Mouse (Mus musculus): ENCODE data around the gene Exoc3l. TPM values are rescaled to one million over a fixed set of nuclear protein-coding genes. Genes with fewer than 3 reads are reported as not detected.

The Exoc3l gene
- polyA plus RNA-seq, 1 experiment from 2014 or later: 3.7 TPM

GRCm38 (mm10) chr8:105330325-105330724 is 34.4 kb upstream of the Exoc3l start:
- WGBS: 93% methylated on average over 12 of the region's 12 CpGs
- DNase-seq (ENCODE audit: low spot score) (no peak), ATAC-seq (ENCODE audit: low FRiP score, low TSS enrichment) (no peak)
- TF ChIP-seq EP300 (optimal IDR thresholded peaks at IDR 0.05): no peak
- no peak for TF ChIP-seq CTCF (IDR thresholded peaks at IDR 0.05; ENCODE audit: low read depth)
- H3K4me1 ChIP-seq (replicated peaks; ENCODE audit: control insufficient read depth, insufficient read depth): peaks cover 11% of the 10 kb centered on the region
- no peaks in the 10 kb centered on the region for H3K27me3 ChIP-seq (ENCODE audit: control insufficient read depth, insufficient read depth, low read length)
- H3K27ac ChIP-seq (replicated peaks): no peak overlapping the region
- no peak overlapping the region for H3K9ac ChIP-seq (ENCODE audit: low read length)
- H3K4me2 ChIP-seq (replicated peaks; ENCODE audit: low read depth): no peak overlapping the region
- no peak overlapping the region for H3K4me3 ChIP-seq (ENCODE audit: low read depth, low read length)
- peaks cover 40% of the 10 kb centered on the region for H3K36me3 ChIP-seq (ENCODE audit: control insufficient read depth, insufficient read depth, low read length)
- H3K9me3 ChIP-seq (ENCODE audit: control insufficient read depth, low read length): no peaks in the 10 kb centered on the region

- Histone ChIP-seq H3K27ac (replicated peaks) (peak overlapping the region; percentile 82), H3K9ac (ENCODE audit: low read length) (peak overlapping the region; percentile 68), H3K4me3 (ENCODE audit: low read depth, low read length) (peak overlapping the region; percentile 87), H3K4me1 (replicated peaks; ENCODE audit: control insufficient read depth, insufficient read depth) (peaks cover 12% of the 10 kb centered on the region), H3K4me2 (replicated peaks; ENCODE audit: low read depth) (peak overlapping the region; percentile 90), H3K9me3 (ENCODE audit: control insufficient read depth, low read length) (no peaks in the 10 kb centered on the region), H3K27me3 (ENCODE audit: control insufficient read depth, insufficient read depth, low read length) (no peaks in the 10 kb centered on the region), H3K36me3 (ENCODE audit: control insufficient read depth, insufficient read depth, low read length) (peaks cover 30% of the 10 kb centered on the region)
- 34% methylated on average over 6 of the region's 6 CpGs for WGBS
- ATAC-seq (ENCODE audit: low FRiP score, low TSS enrichment) (no peak), DNase-seq (ENCODE audit: low spot score) (peak; percentile 19)
- TF ChIP-seq EP300 (optimal IDR thresholded peaks at IDR 0.05) (no peak), CTCF (IDR thresholded peaks at IDR 0.05; ENCODE audit: low read depth) (no peak)
These were observed 31.1 kb upstream of the Exoc3l start for GRCm38 (mm10) chr8:105326968-105327367.

- H3K36me3 ChIP-seq (ENCODE audit: control insufficient read depth, insufficient read depth, low read length): peaks cover 25% of the 10 kb centered on the region
- WGBS: under 1% methylated on average over 36 of the region's 36 CpGs
- H3K27ac ChIP-seq (replicated peaks): peak within 1 kb of the TSS; percentile 82
- peak; percentile 97 for DNase-seq (ENCODE audit: low spot score)
- H3K9ac ChIP-seq (ENCODE audit: low read length): peak within 1 kb of the TSS; percentile 82
- H3K4me2 ChIP-seq (replicated peaks; ENCODE audit: low read depth): peak within 1 kb of the TSS; percentile 90
- H3K4me3 ChIP-seq (ENCODE audit: low read depth, low read length): peak within 1 kb of the TSS; percentile 87
- ATAC-seq (ENCODE audit: low FRiP score, low TSS enrichment): peak; percentile 92
- TF ChIP-seq EP300 (optimal IDR thresholded peaks at IDR 0.05): no peak
- peak; percentile 74 for TF ChIP-seq CTCF (IDR thresholded peaks at IDR 0.05; ENCODE audit: low read depth)
- no peaks in the 10 kb centered on the region for H3K9me3 ChIP-seq (ENCODE audit: control insufficient read depth, low read length)
- no peaks in the 10 kb centered on the region for H3K27me3 ChIP-seq (ENCODE audit: control insufficient read depth, insufficient read depth, low read length)
- peaks cover 12% of the 10 kb centered on the region for H3K4me1 ChIP-seq (replicated peaks; ENCODE audit: control insufficient read depth, insufficient read depth)
These were observed 30.3 kb upstream of the Exoc3l start, which contains the start of the genes Lrrc29 and Tmem208 for GRCm38 (mm10) chr8:105326141-105326672. Lrrc29 (minus strand) TSS chr8:105326278. Tmem208 (plus strand) TSS chr8:105326354.

- Histone ChIP-seq H3K4me1 (replicated peaks; ENCODE audit: control insufficient read depth, insufficient read depth) (peaks cover 12% of the 10 kb centered on the region), H3K36me3 (ENCODE audit: control insufficient read depth, insufficient read depth, low read length) (peaks cover 25% of the 10 kb centered on the region), H3K27me3 (ENCODE audit: control insufficient read depth, insufficient read depth, low read length) (no peaks in the 10 kb centered on the region), H3K27ac (replicated peaks) (peak overlapping the region; percentile 65; the same call in 1 of the 2 replicates), H3K9ac (ENCODE audit: low read length) (peak overlapping the region; percentile 82), H3K4me2 (replicated peaks; ENCODE audit: low read depth) (peak overlapping the region; percentile 90), H3K9me3 (ENCODE audit: control insufficient read depth, low read length) (no peaks in the 10 kb centered on the region), H3K4me3 (ENCODE audit: low read depth, low read length) (peak overlapping the region; percentile 87)
- under 1% methylated on average over 12 of the region's 12 CpGs for WGBS
- no peak for DNase-seq (ENCODE audit: low spot score)
- no peak for TF ChIP-seq EP300 (optimal IDR thresholded peaks at IDR 0.05)
- no peak for TF ChIP-seq CTCF (IDR thresholded peaks at IDR 0.05; ENCODE audit: low read depth)
- peak; percentile 19 for ATAC-seq (ENCODE audit: low FRiP score, low TSS enrichment)
These were observed 29.8 kb upstream of the Exoc3l start for GRCm38 (mm10) chr8:105325641-105326093.

GRCm38 (mm10) chr8:105323183-105323582 is 27.3 kb upstream of the Exoc3l start:
- Histone ChIP-seq H3K4me2 (replicated peaks; ENCODE audit: low read depth) (no peak overlapping the region), H3K27me3 (ENCODE audit: control insufficient read depth, insufficient read depth, low read length) (no peaks in the 10 kb centered on the region), H3K4me1 (replicated peaks; ENCODE audit: control insufficient read depth, insufficient read depth) (peaks cover 12% of the 10 kb centered on the region), H3K9ac (ENCODE audit: low read length) (no peak overlapping the region), H3K27ac (replicated peaks) (no peak overlapping the region), H3K9me3 (ENCODE audit: control insufficient read depth, low read length) (no peaks in the 10 kb centered on the region), H3K4me3 (ENCODE audit: low read depth, low read length) (no peak overlapping the region), H3K36me3 (ENCODE audit: control insufficient read depth, insufficient read depth, low read length) (peaks cover 6% of the 10 kb centered on the region)
- no peak for TF ChIP-seq EP300 (optimal IDR thresholded peaks at IDR 0.05)
- TF ChIP-seq CTCF (IDR thresholded peaks at IDR 0.05; ENCODE audit: low read depth): no peak
- WGBS: 88% methylated on average over 4 of the region's 4 CpGs
- DNase-seq (ENCODE audit: low spot score) (no peak), ATAC-seq (ENCODE audit: low FRiP score, low TSS enrichment) (no peak)

GRCm38 (mm10) chr8:105318662-105319190 is 22.8 kb upstream of the Exoc3l start:
- DNase-seq (ENCODE audit: low spot score) (peak; percentile 10), ATAC-seq (ENCODE audit: low FRiP score, low TSS enrichment) (no peak)
- no peaks in the 10 kb centered on the region for H3K9me3 ChIP-seq (ENCODE audit: control insufficient read depth, low read length)
- H3K9ac ChIP-seq (ENCODE audit: low read length): no peak overlapping the region
- no peaks in the 10 kb centered on the region for H3K27me3 ChIP-seq (ENCODE audit: control insufficient read depth, insufficient read depth, low read length)
- H3K4me3 ChIP-seq (ENCODE audit: low read depth, low read length): no peak overlapping the region
- TF ChIP-seq CTCF (IDR thresholded peaks at IDR 0.05; ENCODE audit: low read depth): no peak
- TF ChIP-seq EP300 (optimal IDR thresholded peaks at IDR 0.05): no peak
- H3K4me2 ChIP-seq (replicated peaks; ENCODE audit: low read depth): no peak overlapping the region
- WGBS: 78% methylated on average over 11 of the region's 11 CpGs
- peaks cover 11% of the 10 kb centered on the region; the same call in 1 of the 2 replicates for H3K36me3 ChIP-seq (ENCODE audit: control insufficient read depth, insufficient read depth, low read length)
- H3K27ac ChIP-seq (replicated peaks): no peak overlapping the region
- no peaks in the 10 kb centered on the region for H3K4me1 ChIP-seq (replicated peaks; ENCODE audit: control insufficient read depth, insufficient read depth)

Data from stomach, postnatal 0 days (tissue).